Mouse (Mus musculus) hindbrain, embryonic 16.5 days (tissue): ENCODE results near the gene Zmynd8. TPM values are rescaled to one million over a fixed set of nuclear protein-coding genes. Genes with fewer than 3 reads are reported as not detected.
A peak's percentile ranks its signal among the peaks of the same experiment; 100 is the strongest.

ENCODE experiments used
- ATAC-seq: fragments of 200-750 bp; cut with Nextera tagmentation; 2 replicates; pipeline ENCODE4 v1.8.0; 2017; ENCODE audit warnings: moderate TSS enrichment, moderate library complexity
- H3K27ac ChIP-seq: fragments of 300-500 bp; sonication (generic); 2 replicates; pipeline ENCODE4 v1.5.1; 2014; ENCODE audit warnings: low read depth, mild to moderate bottlenecking, control low read depth, low read length, moderate library complexity
- H3K27me3 ChIP-seq: fragments of 300-500 bp; sonication (generic); replicated peaks from 2 replicates; pipeline ENCODE4 v1.6.1; 2014; ENCODE audit warnings: low read length; ENCODE audit not compliant: control insufficient read depth, insufficient read depth
- H3K36me3 ChIP-seq: fragments of 300-500 bp; sonication (generic); 2 replicates; pipeline ENCODE4 v1.6.1; 2014; ENCODE audit warnings: mild to moderate bottlenecking, low read length, moderate library complexity, mixed read lengths; ENCODE audit not compliant: control insufficient read depth, insufficient read depth
- H3K4me1 ChIP-seq: fragments of 300-500 bp; sonication (generic); 2 replicates; pipeline ENCODE4 v1.6.1; 2014; ENCODE audit warnings: low read depth, low read length; ENCODE audit not compliant: control insufficient read depth, insufficient read depth
- H3K4me2 ChIP-seq: fragments of 300-500 bp; sonication (generic); 2 replicates; pipeline ENCODE4 v1.6.1; 2014; ENCODE audit warnings: mild to moderate bottlenecking, low read length, control low read depth, moderate library complexity
- H3K4me3 ChIP-seq: fragments of 300-500 bp; sonication (generic); 2 replicates; pipeline ENCODE4 v1.5.1; 2014; ENCODE audit warnings: mild to moderate bottlenecking, low read length, control low read depth, moderate library complexity
- H3K9ac ChIP-seq: fragments of 300-500 bp; sonication (generic); 2 replicates; pipeline ENCODE4 v1.6.1; 2014; ENCODE audit warnings: low read depth, mild to moderate bottlenecking, control low read depth, low read length, moderate library complexity
- H3K9me3 ChIP-seq: fragments of 300-500 bp; sonication (generic); 2 replicates; pipeline ENCODE4 v1.6.1; 2014; ENCODE audit warnings: mild to moderate bottlenecking, low read length, moderate library complexity; ENCODE audit not compliant: control insufficient read depth
- WGBS: fragments of 180-500 bp; shearing (Covaris S2); extraction: QIAGEN DNeasy Blood & Tissue Kit; methylation state at CpG from one replicate; pipeline ENCODE4 v1.1.7; 2014; 5-methylcytosine and 5-hydroxymethylcytosine counted together
- polyA plus RNA-seq: library from polyadenylated mRNA; unstranded; fragments of >200 nt; fragmentation: Nextera tagmentation; extraction: Ambion mirVana; gene quantifications from 2 replicates; pipeline ENCODE4 v1.2.1, GENCODE M21; 2015

Zmynd8 gene
- polyA plus RNA-seq, 1 experiment from 2014 or later: 66.4 TPM

GRCm38 (mm10) chr2:165890401-165890800, 8.4 kb downstream of the Zmynd8 start:
- Histone ChIP-seq H3K4me2 (no peak overlapping the region), H3K27me3 (no peaks in the 10 kb centered on the region), H3K4me3 (no peak overlapping the region), H3K9me3 (no peaks in the 10 kb centered on the region), H3K4me1 (peaks cover 39% of the 10 kb centered on the region), H3K9ac (no peak overlapping the region), H3K36me3 (no peaks in the 10 kb centered on the region), H3K27ac (no peak overlapping the region)
- 88% methylated on average over 10 of the region's 10 CpGs for WGBS
- no peak for ATAC-seq

DNA sequence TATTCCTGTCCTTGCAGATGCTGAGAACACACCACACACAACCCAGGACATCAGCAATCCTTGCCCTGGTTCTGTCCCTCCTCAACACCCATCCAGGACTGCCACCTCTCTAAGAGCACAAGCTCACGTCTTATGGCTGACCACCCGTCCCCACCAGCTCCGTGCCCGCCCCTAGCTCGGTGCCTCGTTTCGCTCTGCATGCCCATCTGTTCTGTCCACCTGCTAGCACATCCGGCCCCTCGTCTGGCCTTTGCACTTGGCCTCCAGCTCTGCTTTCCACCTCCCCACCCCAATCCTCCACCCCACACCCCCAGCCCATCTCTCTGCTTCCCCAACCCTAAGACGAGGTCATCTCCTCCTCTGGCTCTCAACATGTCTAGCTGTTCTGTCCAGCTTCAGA, 8.9 kb downstream of the Zmynd8 start:
- no peak overlapping the region for H3K4me2 ChIP-seq
- WGBS: 70% methylated on average over 10 of the region's 10 CpGs
- peaks cover 44% of the 10 kb centered on the region for H3K4me1 ChIP-seq
- no peaks in the 10 kb centered on the region for H3K9me3 ChIP-seq
- no peaks in the 10 kb centered on the region for H3K27me3 ChIP-seq
- H3K27ac ChIP-seq: peak overlapping the region; percentile 4; the same call in 1 of the 2 replicates
- ATAC-seq: no peak
- no peak overlapping the region for H3K4me3 ChIP-seq
- no peak overlapping the region for H3K9ac ChIP-seq
- no peaks in the 10 kb centered on the region for H3K36me3 ChIP-seq

- H3K4me1 ChIP-seq: peaks cover 48% of the 10 kb centered on the region
- no peak overlapping the region for H3K9ac ChIP-seq
- no peak for ATAC-seq
These were observed 9.6 kb downstream of the Zmynd8 start for GRCm38 (mm10) chr2:165889266-165889665.

GRCm38 (mm10) chr2:165888813-165889221, 10.0 kb downstream of the Zmynd8 start:
- H3K4me1 ChIP-seq: peaks cover 53% of the 10 kb centered on the region
- no peak overlapping the region; the same call in 1 of the 2 replicates for H3K4me2 ChIP-seq
- no peaks in the 10 kb centered on the region for H3K9me3 ChIP-seq
- no peaks in the 10 kb centered on the region for H3K36me3 ChIP-seq
- H3K27ac ChIP-seq: peak overlapping the region; percentile 100
- no peaks in the 10 kb centered on the region for H3K27me3 ChIP-seq
- no peak overlapping the region for H3K4me3 ChIP-seq
- H3K9ac ChIP-seq: peak overlapping the region; percentile 19
- no peak for ATAC-seq
- WGBS: 14% methylated on average over 3 of the region's 3 CpGs

More at GRCm38 (mm10) chr2:165889266-165889665, 9.6 kb downstream of the Zmynd8 start:
- H3K27me3 ChIP-seq: no peaks in the 10 kb centered on the region
- WGBS: 66% methylated on average over 7 of the region's 7 CpGs
- no peaks in the 10 kb centered on the region for H3K9me3 ChIP-seq
- H3K27ac ChIP-seq: peak overlapping the region; percentile 100; the same call in 1 of the 2 replicates
- no peak overlapping the region for H3K4me3 ChIP-seq
- H3K36me3 ChIP-seq: no peaks in the 10 kb centered on the region
- H3K4me2 ChIP-seq: no peak overlapping the region

DNA sequence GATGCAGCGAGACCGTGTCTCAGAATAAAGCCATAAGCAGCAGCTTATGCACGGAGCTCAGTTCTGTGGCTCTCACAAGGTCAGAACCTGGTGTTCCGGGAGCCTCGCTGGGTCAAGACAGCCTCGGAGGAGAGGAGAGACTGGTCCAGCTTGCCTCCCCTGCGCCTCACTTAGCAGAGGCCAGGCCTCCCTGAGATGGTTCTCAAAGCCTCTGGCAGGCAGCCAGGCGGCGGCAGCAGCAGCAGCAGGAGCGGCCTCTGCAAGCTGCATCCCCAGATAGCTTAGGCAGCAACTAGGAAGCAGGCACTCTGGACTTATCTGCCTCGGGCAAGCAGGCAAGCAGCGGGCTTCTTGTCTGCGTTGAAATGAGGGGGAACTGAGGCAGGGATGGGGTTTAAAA, 10.4 kb downstream of the Zmynd8 start:
- Histone ChIP-seq H3K27me3 (no peaks in the 10 kb centered on the region), H3K4me1 (peaks cover 57% of the 10 kb centered on the region), H3K9ac (peak overlapping the region; percentile 19), H3K27ac (peak overlapping the region; percentile 100), H3K4me3 (no peak overlapping the region), H3K4me2 (no peak overlapping the region; the same call in 1 of the 2 replicates), H3K36me3 (no peaks in the 10 kb centered on the region), H3K9me3 (no peaks in the 10 kb centered on the region)
- whole genome bisulfite sequencing: 10% methylated on average over 13 of the region's 13 CpGs
- ATAC-seq: peak; percentile 51

- H3K27ac ChIP-seq: peak overlapping the region; percentile 100
- peak overlapping the region; percentile 52 for H3K9ac ChIP-seq
- ATAC-seq: no peak
- no peaks in the 10 kb centered on the region for H3K9me3 ChIP-seq
- H3K27me3 ChIP-seq: no peaks in the 10 kb centered on the region
- no peaks in the 10 kb centered on the region for H3K36me3 ChIP-seq
- 0 out of 2 replicates have a peak overlapping the region, but pooled peaks have one; percentile 11 for H3K4me2 ChIP-seq
- no peak overlapping the region for H3K4me3 ChIP-seq
- WGBS: 7% methylated on average over 23 of the region's 25 CpGs
- H3K4me1 ChIP-seq: peaks cover 70% of the 10 kb centered on the region
These were observed 11.8 kb downstream of the Zmynd8 start for GRCm38 (mm10) chr2:165886857-165887628.

- peaks cover 76% of the 10 kb centered on the region for H3K4me1 ChIP-seq
- no peaks in the 10 kb centered on the region for H3K9me3 ChIP-seq
- 2% methylated on average over 3 of the region's 3 CpGs for WGBS
- H3K4me2 ChIP-seq: no peak overlapping the region
- peak overlapping the region; percentile 52; the same call in 1 of the 2 replicates for H3K9ac ChIP-seq
- H3K36me3 ChIP-seq: no peaks in the 10 kb centered on the region
- 0 out of 2 replicates have a peak, but pooled peaks have one; percentile 10 for ATAC-seq
- H3K27me3 ChIP-seq: no peaks in the 10 kb centered on the region
- H3K4me3 ChIP-seq: no peak overlapping the region
- H3K27ac ChIP-seq: peak overlapping the region; percentile 100
These were observed 12.3 kb downstream of the Zmynd8 start for GRCm38 (mm10) chr2:165886482-165886856.

DNA sequence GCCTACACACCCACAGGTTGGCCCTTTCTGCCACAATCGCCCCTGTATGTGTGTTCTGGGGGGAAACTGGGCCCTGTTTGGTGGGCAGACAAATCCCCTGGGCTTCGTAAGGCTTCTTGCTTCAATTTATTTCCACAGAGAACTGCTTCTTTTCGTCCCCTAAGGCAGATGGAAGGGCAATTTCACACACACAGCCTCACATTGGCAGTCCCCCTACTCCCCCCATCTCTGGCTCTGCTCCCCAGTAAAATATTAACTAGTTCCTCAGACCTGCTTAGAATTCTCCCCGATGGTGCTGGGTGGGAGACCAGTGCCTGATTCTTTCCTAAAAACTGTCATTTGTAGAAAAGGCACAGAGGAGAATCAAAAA, 12.9 kb downstream of the Zmynd8 start:
- H3K4me2 ChIP-seq: no peak overlapping the region
- 12% methylated on average over 4 of the region's 4 CpGs for WGBS
- H3K9me3 ChIP-seq: no peaks in the 10 kb centered on the region

DNA sequence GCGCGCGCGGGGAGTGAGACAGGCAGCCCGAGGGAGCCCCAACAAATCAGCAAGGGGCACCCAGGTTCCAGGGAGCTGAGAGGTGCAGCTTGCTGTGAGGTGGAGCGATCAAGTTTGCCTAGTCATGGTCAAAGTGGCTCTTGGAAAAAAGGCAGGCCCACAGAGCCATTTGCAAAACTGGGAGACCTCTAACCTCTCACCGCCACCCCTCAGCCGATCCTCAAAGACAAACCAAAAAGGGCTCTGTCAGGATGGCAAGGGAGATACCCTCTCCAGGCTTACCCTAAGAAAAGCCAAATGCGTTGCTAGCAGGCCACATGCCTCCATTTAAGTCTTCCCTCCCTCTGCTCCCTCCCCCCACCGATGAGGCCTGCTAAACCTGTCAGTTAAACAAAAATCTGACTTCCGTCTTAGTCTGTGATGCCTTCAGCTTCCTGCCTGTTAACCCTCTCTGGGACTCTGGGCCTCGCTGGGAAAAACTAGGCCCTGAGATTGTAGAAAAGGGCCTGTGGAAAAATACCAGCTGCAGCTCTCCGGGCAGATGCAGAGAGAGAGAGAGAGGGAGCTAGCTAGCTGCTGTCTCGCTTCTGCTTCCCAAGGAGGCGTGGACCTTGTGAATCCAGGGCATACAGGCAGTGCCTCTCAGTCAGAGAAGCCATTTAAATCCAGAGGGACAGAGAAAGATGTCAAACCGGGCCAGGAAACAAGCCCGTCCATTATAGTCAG, 13.4 kb downstream of the Zmynd8 start:
- Histone ChIP-seq H3K9me3 (no peaks in the 10 kb centered on the region), H3K36me3 (no peaks in the 10 kb centered on the region), H3K27ac (peak overlapping the region; percentile 100), H3K27me3 (no peaks in the 10 kb centered on the region), H3K4me1 (peaks cover 87% of the 10 kb centered on the region), H3K4me3 (no peak overlapping the region), H3K9ac (peak overlapping the region; percentile 79), H3K4me2 (peak overlapping the region; percentile 43; the same call in 1 of the 2 replicates)
- 10% methylated on average over 12 of the region's 17 CpGs for WGBS
- ATAC-seq: peak; percentile 29

More for the DNA sequence above, 12.9 kb downstream of the Zmynd8 start:
- Histone ChIP-seq H3K4me3 (no peak overlapping the region), H3K9ac (peak overlapping the region; percentile 79), H3K27ac (peak overlapping the region; percentile 100), H3K36me3 (no peaks in the 10 kb centered on the region), H3K4me1 (peaks cover 81% of the 10 kb centered on the region), H3K27me3 (no peaks in the 10 kb centered on the region)
- no peak for ATAC-seq
